Mouse (Mus musculus) activated CD4-positive, CD25-positive, alpha-beta regulatory T cell, adult 4 months (primary cell): ENCODE results near the gene Slc29a3. TPM values are rescaled to one million over a fixed set of nuclear protein-coding genes. Genes with fewer than 3 reads are reported as not detected.

ENCODE experiments used
- ATAC-seq: one replicate; pipeline ENCODE4 v1.8.0; 2017
- polyA plus RNA-seq, 2 experiments: library from polyadenylated mRNA; unstranded; fragments of 100-300 nt; shearing (Covaris generic); gene quantifications; one replicate each; pipeline ENCODE4 v1.2.1; 2017

Slc29a3 gene
- 10 to 100 TPM; 11.4 to 15.7 TPM for polyA plus RNA-seq

GRCm38 (mm10) chr10:60752040-60753020, at the start of gene Slc29a3:
Gene Slc29a3, minus strand, starts transcription at chr10:60752794.
- ATAC-seq = peak; percentile 95

GRCm38 (mm10) chr10:60801898-60802412, 49.4 kb upstream of the Slc29a3 start:
- ATAC-seq = no peak

GRCm38 (mm10) chr10:60801168-60801897, 48.7 kb upstream of the Slc29a3 start:
- no peak for ATAC-seq

- ATAC-seq = no peak
Measured at GRCm38 (mm10) chr10:60800295-60801167, 47.9 kb upstream of the Slc29a3 start.

- no peak for ATAC-seq
Measured at GRCm38 (mm10) chr10:60797682-60798422, 45.3 kb upstream of the Slc29a3 start.

GRCm38 (mm10) chr10:60796474-60796873, 43.9 kb upstream of the Slc29a3 start:
- ATAC-seq = no peak

- no peak for ATAC-seq
Measured at GRCm38 (mm10) chr10:60796028-60796427, 43.4 kb upstream of the Slc29a3 start.

- no peak for ATAC-seq
Measured at GRCm38 (mm10) chr10:60794792-60795191, 42.2 kb upstream of the Slc29a3 start.

GRCm38 (mm10) chr10:60794374-60794773, 41.8 kb upstream of the Slc29a3 start:
- no peak for ATAC-seq

GRCm38 (mm10) chr10:60792841-60793240, 40.2 kb upstream of the Slc29a3 start:
- no peak for ATAC-seq

- ATAC-seq = no peak
Measured at GRCm38 (mm10) chr10:60792365-60792764, 39.8 kb upstream of the Slc29a3 start.

- ATAC-seq = no peak
Measured at GRCm38 (mm10) chr10:60790912-60791311, 38.3 kb upstream of the Slc29a3 start.

- no peak for ATAC-seq
Measured at GRCm38 (mm10) chr10:60787303-60788074, 34.9 kb upstream of the Slc29a3 start.

- no peak for ATAC-seq
Measured at GRCm38 (mm10) chr10:60783608-60784007, 31.0 kb upstream of the Slc29a3 start.

- peak; percentile 36 for ATAC-seq
Measured at GRCm38 (mm10) chr10:60779628-60780027, 27.0 kb upstream of the Slc29a3 start.

- no peak for ATAC-seq
Measured at GRCm38 (mm10) chr10:60778542-60778941, 25.9 kb upstream of the Slc29a3 start.

- no peak for ATAC-seq
Measured at GRCm38 (mm10) chr10:60775473-60775872, 22.9 kb upstream of the Slc29a3 start.

- no peak for ATAC-seq
Measured at GRCm38 (mm10) chr10:60774616-60775015, 22.0 kb upstream of the Slc29a3 start.

- ATAC-seq = no peak
Measured at GRCm38 (mm10) chr10:60770855-60771254, 18.3 kb upstream of the Slc29a3 start.

GRCm38 (mm10) chr10:60768614-60769013, 16.0 kb upstream of the Slc29a3 start:
- ATAC-seq = no peak

GRCm38 (mm10) chr10:60767400-60767799, 14.8 kb upstream of the Slc29a3 start:
- no peak for ATAC-seq
